Mouse (Mus musculus): ENCODE results near the gene Rufy2. TPM values are rescaled to one million over a fixed set of nuclear protein-coding genes. Genes with fewer than 3 reads are reported as not detected.

The Rufy2 gene
- 36.7 and 40.0 TPM in 2 replicates for polyA plus RNA-seq (2016; fragmentation: Nextera tagmentation; extraction: Ambion mirVana)

GRCm38 (mm10) chr10:62980039-62980954 lies at the start of gene Rufy2:
Rufy2 (plus strand) TSS chr10:62980223.
- Histone ChIP-seq H3K27ac (peak within 1 kb of the TSS; percentile 91), H3K9me3 (replicated peaks) (no peaks in the 10 kb centered on the region), H3K4me2 (replicated peaks) (peak within 1 kb of the TSS; percentile 62), H3K9ac (peak within 1 kb of the TSS; percentile 94), H3K4me1 (peaks cover 9% of the 10 kb centered on the region), H3K27me3 (no peaks in the 10 kb centered on the region), H3K4me3 (peak within 1 kb of the TSS; percentile 96), H3K36me3 (peaks cover 26% of the 10 kb centered on the region)
- WGBS, result under 1% methylated on average over 76 of the region's 77 CpGs
- peak; percentile 95 for ATAC-seq (ENCODE audit: low FRiP score)

- WGBS, result 87% methylated on average over 1 of the region's 1 CpGs
- peaks cover 58% of the 10 kb centered on the region for H3K36me3 ChIP-seq
These were observed 47.6 kb upstream of the Rufy2 start for GRCm38 (mm10) chr10:62932381-62932780.

GRCm38 (mm10) chr10:62944975-62945580 lies 34.9 kb upstream of the Rufy2 start:
- H3K9me3 ChIP-seq (replicated peaks), result no peaks in the 10 kb centered on the region
- H3K4me1 ChIP-seq, result no peaks in the 10 kb centered on the region
- H3K4me3 ChIP-seq, result no peak overlapping the region
- no peaks in the 10 kb centered on the region for H3K27me3 ChIP-seq
- H3K36me3 ChIP-seq, result peaks cover 34% of the 10 kb centered on the region
- no peak for ATAC-seq (ENCODE audit: low FRiP score)
- H3K9ac ChIP-seq, result no peak overlapping the region
- no peak overlapping the region for H3K27ac ChIP-seq
- no peak overlapping the region for H3K4me2 ChIP-seq (replicated peaks)
- WGBS, result 92% methylated on average over 10 of the region's 10 CpGs

More at GRCm38 (mm10) chr10:62932381-62932780, 47.6 kb upstream of the Rufy2 start:
- ATAC-seq (ENCODE audit: low FRiP score), result no peak
- H3K27me3 ChIP-seq, result no peaks in the 10 kb centered on the region
- no peak overlapping the region for H3K9ac ChIP-seq
- no peak overlapping the region for H3K27ac ChIP-seq
- H3K4me1 ChIP-seq, result no peaks in the 10 kb centered on the region
- H3K4me2 ChIP-seq (replicated peaks), result no peak overlapping the region
- H3K9me3 ChIP-seq (replicated peaks), result no peaks in the 10 kb centered on the region
- H3K4me3 ChIP-seq, result no peak overlapping the region

- WGBS, result under 1% methylated on average over 66 of the region's 68 CpGs
- peak; percentile 92 for ATAC-seq (ENCODE audit: low FRiP score)
- Histone ChIP-seq H3K27me3 (no peaks in the 10 kb centered on the region), H3K4me1 (no peaks in the 10 kb centered on the region), H3K4me3 (peak within 1 kb of the TSS; percentile 58), H3K9me3 (replicated peaks) (no peaks in the 10 kb centered on the region), H3K9ac (peak within 1 kb of the TSS; percentile 70), H3K27ac (peak within 1 kb of the TSS; percentile 85), H3K4me2 (replicated peaks) (peak within 1 kb of the TSS; percentile 60), H3K36me3 (peaks cover 37% of the 10 kb centered on the region)
These were observed 33.1 kb upstream of the Rufy2 start, which contains the start of gene Dna2 for GRCm38 (mm10) chr10:62946738-62947471. Dna2 (plus strand) TSS chr10:62947026.

- H3K27ac ChIP-seq, result no peak overlapping the region
- WGBS, result 93% methylated on average over 7 of the region's 7 CpGs
- H3K9ac ChIP-seq, result no peak overlapping the region
- H3K27me3 ChIP-seq, result no peaks in the 10 kb centered on the region
- H3K9me3 ChIP-seq (replicated peaks), result no peaks in the 10 kb centered on the region
- ATAC-seq (ENCODE audit: low FRiP score), result no peak
- no peaks in the 10 kb centered on the region for H3K4me1 ChIP-seq
- H3K36me3 ChIP-seq, result peaks cover 27% of the 10 kb centered on the region
- no peak overlapping the region for H3K4me3 ChIP-seq
- H3K4me2 ChIP-seq (replicated peaks), result no peak overlapping the region
These were observed 31.5 kb upstream of the Rufy2 start for GRCm38 (mm10) chr10:62948551-62948950.

- H3K36me3 ChIP-seq, result peaks cover 86% of the 10 kb centered on the region
- ATAC-seq (ENCODE audit: low FRiP score), result no peak
- WGBS, result 91% methylated on average over 7 of the region's 7 CpGs
These were observed 16.1 kb upstream of the Rufy2 start for GRCm38 (mm10) chr10:62963956-62964355.

GRCm38 (mm10) chr10:62965796-62966195 lies 14.2 kb upstream of the Rufy2 start:
- whole genome bisulfite sequencing, result 95% methylated on average over 11 of the region's 11 CpGs
- no peaks in the 10 kb centered on the region for H3K27me3 ChIP-seq
- no peak overlapping the region for H3K4me2 ChIP-seq (replicated peaks)
- H3K4me1 ChIP-seq, result no peaks in the 10 kb centered on the region
- no peak overlapping the region for H3K27ac ChIP-seq
- no peak overlapping the region for H3K9ac ChIP-seq
- ATAC-seq (ENCODE audit: low FRiP score), result no peak
- H3K9me3 ChIP-seq (replicated peaks), result no peaks in the 10 kb centered on the region
- no peak overlapping the region for H3K4me3 ChIP-seq
- H3K36me3 ChIP-seq, result peaks cover 84% of the 10 kb centered on the region

More at GRCm38 (mm10) chr10:62963956-62964355, 16.1 kb upstream of the Rufy2 start:
- no peaks in the 10 kb centered on the region for H3K4me1 ChIP-seq
- no peak overlapping the region for H3K9ac ChIP-seq
- no peak overlapping the region for H3K4me3 ChIP-seq
- H3K4me2 ChIP-seq (replicated peaks), result no peak overlapping the region
- no peaks in the 10 kb centered on the region for H3K9me3 ChIP-seq (replicated peaks)
- H3K27ac ChIP-seq, result no peak overlapping the region
- no peaks in the 10 kb centered on the region for H3K27me3 ChIP-seq

GRCm38 (mm10) chr10:62966291-62966690 lies 13.7 kb upstream of the Rufy2 start:
- no peak for ATAC-seq (ENCODE audit: low FRiP score)
- WGBS, result 90% methylated on average over 15 of the region's 15 CpGs
- peaks cover 80% of the 10 kb centered on the region for H3K36me3 ChIP-seq
- no peak overlapping the region for H3K9ac ChIP-seq
- no peak overlapping the region for H3K4me3 ChIP-seq
- no peaks in the 10 kb centered on the region for H3K9me3 ChIP-seq (replicated peaks)
- no peak overlapping the region for H3K4me2 ChIP-seq (replicated peaks)
- H3K27ac ChIP-seq, result no peak overlapping the region
- no peaks in the 10 kb centered on the region for H3K27me3 ChIP-seq
- H3K4me1 ChIP-seq, result no peaks in the 10 kb centered on the region

- Histone ChIP-seq H3K36me3 (peaks cover 46% of the 10 kb centered on the region), H3K4me3 (no peak overlapping the region), H3K4me2 (replicated peaks) (no peak overlapping the region), H3K27ac (no peak overlapping the region), H3K9me3 (replicated peaks) (no peaks in the 10 kb centered on the region), H3K9ac (no peak overlapping the region), H3K27me3 (no peaks in the 10 kb centered on the region), H3K4me1 (no peaks in the 10 kb centered on the region)
- no peak for ATAC-seq (ENCODE audit: low FRiP score)
- WGBS, result 63% methylated on average over 16 of the region's 16 CpGs
These were observed 8.2 kb upstream of the Rufy2 start for GRCm38 (mm10) chr10:62971821-62972220.

- peaks cover 9% of the 10 kb centered on the region for H3K4me1 ChIP-seq
- H3K27me3 ChIP-seq, result no peaks in the 10 kb centered on the region
- peak overlapping the region; percentile 62 for H3K4me2 ChIP-seq (replicated peaks)
- peak overlapping the region; percentile 96 for H3K4me3 ChIP-seq
- H3K9ac ChIP-seq, result peak overlapping the region; percentile 94
- 8% methylated on average over 10 of the region's 10 CpGs for WGBS
- peak overlapping the region; percentile 91 for H3K27ac ChIP-seq
- no peak; the same call in 1 of the 2 replicates for ATAC-seq (ENCODE audit: low FRiP score)
- no peaks in the 10 kb centered on the region for H3K9me3 ChIP-seq (replicated peaks)
- H3K36me3 ChIP-seq, result peaks cover 20% of the 10 kb centered on the region
These were observed 370 bp upstream of the Rufy2 start for GRCm38 (mm10) chr10:62979667-62980038.

GRCm38 (mm10) chr10:62984072-62984471 lies 4.0 kb downstream of the Rufy2 start:
- Histone ChIP-seq H3K4me1 (peaks cover 9% of the 10 kb centered on the region), H3K27ac (no peak overlapping the region), H3K36me3 (peaks cover 40% of the 10 kb centered on the region), H3K4me3 (no peak overlapping the region), H3K9me3 (replicated peaks) (no peaks in the 10 kb centered on the region), H3K9ac (no peak overlapping the region), H3K27me3 (no peaks in the 10 kb centered on the region), H3K4me2 (replicated peaks) (no peak overlapping the region)
- no peak for ATAC-seq (ENCODE audit: low FRiP score)
- WGBS, result 96% methylated on average over 11 of the region's 11 CpGs

- no peak overlapping the region for H3K4me2 ChIP-seq (replicated peaks)
- no peak for ATAC-seq (ENCODE audit: low FRiP score)
- H3K27ac ChIP-seq, result no peak overlapping the region
- H3K9me3 ChIP-seq (replicated peaks), result no peaks in the 10 kb centered on the region
- WGBS, result 96% methylated on average over 6 of the region's 6 CpGs
- peaks cover 9% of the 10 kb centered on the region for H3K4me1 ChIP-seq
- H3K27me3 ChIP-seq, result no peaks in the 10 kb centered on the region
- H3K9ac ChIP-seq, result no peak overlapping the region
- no peak overlapping the region for H3K4me3 ChIP-seq
- H3K36me3 ChIP-seq, result peaks cover 45% of the 10 kb centered on the region
These were observed 4.5 kb downstream of the Rufy2 start for GRCm38 (mm10) chr10:62984495-62984894.

Data from hindbrain, embryonic 12.5 days (tissue).